ENCODE assay signal across 23 mouse cellular contexts in the genomic region with DNA sequence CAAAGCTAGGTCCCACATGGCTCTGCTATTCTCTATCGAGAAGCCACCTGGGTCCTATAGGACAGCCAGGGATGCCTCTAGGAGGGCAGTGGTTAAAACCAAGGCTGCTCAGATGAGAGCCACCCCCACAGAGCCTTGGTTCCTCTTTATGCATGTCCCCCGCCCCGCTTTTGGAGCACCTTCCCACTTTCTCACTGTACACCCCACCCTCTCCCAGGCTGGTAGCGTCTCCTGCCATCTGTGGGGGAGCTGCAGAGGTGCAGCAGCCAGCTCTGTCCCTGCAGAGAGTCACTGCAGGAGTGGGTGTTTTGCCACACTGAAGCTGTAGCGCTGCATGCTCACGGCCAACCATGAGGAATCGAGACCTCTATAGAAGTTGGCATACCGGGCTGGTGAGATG. TPM values are rescaled to one million over a fixed set of nuclear protein-coding genes. Genes with fewer than 3 reads are reported as not detected.
DNase-seq lines count a peak whose midpoint lies in the region; ATAC-seq and TF ChIP-seq lines count a peak whose summit lies in the region.
"Had no signal": no experiment of that assay in that cellular context is flagged by ENCODE, and none has a peak within 500 bp of the region (broad histone marks: within the 10 kb centered on the region; RNA-seq: fewer than 3 reads in every experiment).

No protein-coding gene starts in this region.

- H3K27ac ChIP-seq in heart, postnatal 0 days (ENCODE audit: low read depth), result peak overlapping the region; percentile 20; the same call in 1 of the 2 replicates
- no peak overlapping the region for H3K27ac ChIP-seq in limb, embryonic 14.5 days (replicated peaks; ENCODE audit: low read depth, low read length)
- H3K27ac ChIP-seq in limb, embryonic 10.5 days, result no peak overlapping the region
- peak overlapping the region; percentile 8 for H3K27ac ChIP-seq in cortical plate, adult 2 months (ENCODE audit: insufficient read depth, low read length)
- H3K27ac ChIP-seq: hindbrain, embryonic 12.5 days; macrophage; stomach, embryonic 15.5 days had no signal

- no peak for DNase-seq in heart, postnatal 0 days (ENCODE audit: low spot score)
- DNase-seq in heart, postnatal 10 days, result no peak
- DNase-seq in limb, embryonic 14.5 days (ENCODE audit: low spot score), result no peak
- DNase-seq in limb, embryonic 10.5 days (ENCODE audit: low spot score), result no peak
- DNase-seq in right cerebral cortex, postnatal 10 days (ENCODE audit: low spot score in 2 of 2), result peak; percentile 58 to 67
- DNase-seq in urinary bladder, postnatal 25 days (ENCODE audit: low spot score), result no peak
- DNase-seq in thymus, postnatal 36 days, result no peak
- DNase-seq: cerebellum, postnatal 14 days; kidney, adult 8-10 months; kidney, postnatal 4 days; lung, adult 18-20 months; spleen, adult 18-20 months had no signal

- no peak for TF ChIP-seq CTCF in heart, postnatal 0 days (IDR thresholded peaks at IDR 0.05; ENCODE audit: low read depth)
- no peak for TF ChIP-seq CTCF in cortical plate, adult 2 months (IDR thresholded peaks at IDR 0.05; ENCODE audit: extremely low read depth, insufficient read depth, low read length)

- ATAC-seq in heart, postnatal 0 days (ENCODE audit: insufficient read depth, low read depth), result no peak
- ATAC-seq in limb, embryonic 14.5 days (ENCODE audit: low FRiP score, low read depth), result no peak

- peaks cover 77% of the 10 kb centered on the region for H3K36me3 ChIP-seq in heart, postnatal 0 days (replicated peaks; ENCODE audit: control insufficient read depth, insufficient read depth, low read length)
- H3K36me3 ChIP-seq in limb, embryonic 14.5 days (ENCODE audit: control insufficient read depth, insufficient read depth, low read length), result peaks cover 71% of the 10 kb centered on the region
- H3K36me3 ChIP-seq in limb, embryonic 10.5 days, result peaks cover 86% of the 10 kb centered on the region

- no peaks in the 10 kb centered on the region for H3K27me3 ChIP-seq in heart, postnatal 0 days (ENCODE audit: control insufficient read depth, insufficient read depth, low read length)
- H3K27me3 ChIP-seq in limb, embryonic 14.5 days (ENCODE audit: control insufficient read depth, insufficient read depth, low read length), result no peaks in the 10 kb centered on the region
- no peaks in the 10 kb centered on the region for H3K27me3 ChIP-seq in limb, embryonic 10.5 days (ENCODE audit: low read depth, poor library complexity, severe bottlenecking)
- H3K27me3 ChIP-seq: hindbrain, embryonic 12.5 days; stomach, embryonic 15.5 days had no signal

- intact Hi-C loops in heart, postnatal 10 days (cut with DNase I), result no loop called here

- no peak overlapping the region for H3K4me2 ChIP-seq in heart, postnatal 0 days (ENCODE audit: low read depth, low read length)
- H3K4me2 ChIP-seq in limb, embryonic 14.5 days (replicated peaks; ENCODE audit: low read depth, low read length, severe bottlenecking), result no peak overlapping the region
- H3K4me2 ChIP-seq: hindbrain, embryonic 12.5 days; stomach, embryonic 15.5 days had no signal

- no peak for TF ChIP-seq EP300 in heart, postnatal 0 days (IDR thresholded peaks at IDR 0.05; ENCODE audit: low read depth)

- no peak overlapping the region for H3K9ac ChIP-seq in heart, postnatal 0 days (replicated peaks; ENCODE audit: low read depth, low read length)
- H3K9ac ChIP-seq in limb, embryonic 14.5 days (ENCODE audit: low read depth, low read length, severe bottlenecking), result 0 out of 2 replicates have a peak overlapping the region, but pooled peaks have one; percentile 21
- H3K9ac ChIP-seq: hindbrain, embryonic 12.5 days; stomach, embryonic 15.5 days had no signal

- WGBS in heart, postnatal 0 days, result 84% methylated on average over 8 of the region's 8 CpGs
- 94% methylated on average over 8 of the region's 8 CpGs for WGBS in limb, embryonic 14.5 days
- WGBS in limb, embryonic 10.5 days, result 92% methylated on average over 8 of the region's 8 CpGs

- H3K4me1 ChIP-seq in heart, postnatal 0 days (ENCODE audit: control insufficient read depth, insufficient read depth), result peaks cover 13% of the 10 kb centered on the region
- H3K4me1 ChIP-seq in limb, embryonic 14.5 days (ENCODE audit: control insufficient read depth, insufficient read depth, low read length), result peaks cover 7% of the 10 kb centered on the region
- peaks cover 19% of the 10 kb centered on the region for H3K4me1 ChIP-seq in limb, embryonic 10.5 days
- H3K4me1 ChIP-seq in cortical plate, adult 2 months (ENCODE audit: control insufficient read depth, insufficient read depth, low read length), result peaks cover 2% of the 10 kb centered on the region; the same call in 1 of the 2 replicates

- TF ChIP-seq POLR2A in limb, embryonic 14.5 days (IDR thresholded peaks at IDR 0.05; ENCODE audit: borderline replicate concordance, extremely low read depth, insufficient read depth, insufficient read length), result no peak
- TF ChIP-seq POLR2A in cortical plate, adult 2 months (IDR thresholded peaks at IDR 0.05; ENCODE audit: extremely low read depth, insufficient read depth, low read length), result no peak

- no peak overlapping the region for H3K4me3 ChIP-seq in heart, postnatal 0 days (ENCODE audit: low read depth, low read length)
- no peak overlapping the region for H3K4me3 ChIP-seq in limb, embryonic 14.5 days (replicated peaks; ENCODE audit: low read length)
- no peak overlapping the region for H3K4me3 ChIP-seq in limb, embryonic 10.5 days
- H3K4me3 ChIP-seq in cortical plate, adult 2 months (ENCODE audit: insufficient read depth, low read length), result no peak overlapping the region
- H3K4me3 ChIP-seq: hindbrain, embryonic 12.5 days; stomach, embryonic 15.5 days had no signal

- H3K9me3 ChIP-seq in heart, postnatal 0 days (replicated peaks; ENCODE audit: control insufficient read depth, low read length), result no peaks in the 10 kb centered on the region
- H3K9me3 ChIP-seq in limb, embryonic 14.5 days (ENCODE audit: control insufficient read depth, low read length), result no peaks in the 10 kb centered on the region
- H3K9me3 ChIP-seq in limb, embryonic 10.5 days (replicated peaks), result no peaks in the 10 kb centered on the region
- H3K9me3 ChIP-seq: hindbrain, embryonic 12.5 days; stomach, embryonic 15.5 days had no signal

RNA-seq across cellular contexts. Expression of gene Ticam1, which starts 6.7 kb away (rescaled TPM):
- 12.3 and 13.8 TPM in 2 replicates for total RNA-seq in heart, postnatal 0 days (2014; rRNA removed; ENCODE audit: low replicate concordance)
- polyA plus RNA-seq in heart, postnatal 0 days (2015; fragmentation: Nextera tagmentation; extraction: Ambion mirVana), result 4.4 and 4.6 TPM in 2 replicates
- 10 to 100 TPM; 11.6 to 12.7 TPM for total RNA-seq in heart, postnatal 10 days (2021)
- 12.5 and 16.5 TPM in 2 replicates for polyA plus RNA-seq in limb, embryonic 14.5 days (2012; rRNA removed)
- polyA plus RNA-seq in limb, embryonic 14.5 days (2014; fragmentation: Nextera tagmentation; extraction: Ambion mirVana), result 8.2 and 8.7 TPM in 2 replicates
- polyA plus RNA-seq in limb, embryonic 10.5 days (2016; fragmentation: Nextera tagmentation; extraction: Ambion mirVana), result 3.0 TPM in 2 replicates
- 4.2 and 4.8 TPM in 2 replicates for polyA plus RNA-seq in cortical plate, adult 2 months (2012; rRNA removed)

RNA-seq across cellular contexts. Expression of gene Plin3, which starts 9.4 kb away (rescaled TPM):
- 76.8 and 78.5 TPM in 2 replicates for total RNA-seq in heart, postnatal 0 days (2014; rRNA removed; ENCODE audit: low replicate concordance)
- polyA plus RNA-seq in heart, postnatal 0 days (2015; fragmentation: Nextera tagmentation; extraction: Ambion mirVana), result 70.9 and 73.0 TPM in 2 replicates
- total RNA-seq in heart, postnatal 10 days (2021), result 10 to 100 TPM; 67.0 to 81.9 TPM
- 41.0 and 44.1 TPM in 2 replicates for polyA plus RNA-seq in limb, embryonic 14.5 days (2012; rRNA removed)
- polyA plus RNA-seq in limb, embryonic 14.5 days (2014; fragmentation: Nextera tagmentation; extraction: Ambion mirVana), result 90.1 and 90.3 TPM in 2 replicates
- polyA plus RNA-seq in limb, embryonic 10.5 days (2016; fragmentation: Nextera tagmentation; extraction: Ambion mirVana), result 78.2 and 89.7 TPM in 2 replicates
- 8.4 and 10.1 TPM in 2 replicates for polyA plus RNA-seq in cortical plate, adult 2 months (2012; rRNA removed)

RNA-seq across cellular contexts. Expression of gene Arrdc5, which starts 16.8 kb away (rescaled TPM):
- not detected in 2 replicates for total RNA-seq in heart, postnatal 0 days (2014; rRNA removed; ENCODE audit: low replicate concordance)
- not detected in 2 replicates for polyA plus RNA-seq in heart, postnatal 0 days (2015; fragmentation: Nextera tagmentation; extraction: Ambion mirVana)
- total RNA-seq in heart, postnatal 10 days (2021), result not detected
- polyA plus RNA-seq in limb, embryonic 14.5 days (2012; rRNA removed), result not detected in 2 replicates
- not detected in 2 replicates for polyA plus RNA-seq in limb, embryonic 14.5 days (2014; fragmentation: Nextera tagmentation; extraction: Ambion mirVana)
- polyA plus RNA-seq in limb, embryonic 10.5 days (2016; fragmentation: Nextera tagmentation; extraction: Ambion mirVana), result not detected in 2 replicates
- not detected in 2 replicates for polyA plus RNA-seq in cortical plate, adult 2 months (2012; rRNA removed)
- total RNA-seq: adrenal gland, postnatal 4 days; left cerebral cortex, postnatal 36 days; midbrain, postnatal 0 days had no signal
- polyA plus RNA-seq: embryonic facial prominence, embryonic 11.5 days; heart, embryonic 14.5 days; hindbrain, embryonic 12.5 days; macrophage; midbrain, postnatal 0 days; neural tube, embryonic 11.5 days; stomach, embryonic 15.5 days; urinary bladder, adult 2 months had no signal

RNA-seq across cellular contexts. Expression of gene Uhrf1, which starts 19.8 kb away (rescaled TPM):
- total RNA-seq in heart, postnatal 0 days (2014; rRNA removed; ENCODE audit: low replicate concordance), result 26.8 and 33.8 TPM in 2 replicates
- 13.2 and 14.4 TPM in 2 replicates for polyA plus RNA-seq in heart, postnatal 0 days (2015; fragmentation: Nextera tagmentation; extraction: Ambion mirVana)
- total RNA-seq in heart, postnatal 10 days (2021), result 10 to 100 TPM; 21.6 to 23.3 TPM
- 105 and 116 TPM in 2 replicates for polyA plus RNA-seq in limb, embryonic 14.5 days (2012; rRNA removed)
- polyA plus RNA-seq in limb, embryonic 14.5 days (2014; fragmentation: Nextera tagmentation; extraction: Ambion mirVana), result 89.0 and 93.9 TPM in 2 replicates
- 316 and 336 TPM in 2 replicates for polyA plus RNA-seq in limb, embryonic 10.5 days (2016; fragmentation: Nextera tagmentation; extraction: Ambion mirVana)
- polyA plus RNA-seq in cortical plate, adult 2 months (2012; rRNA removed), result 1.1 and 1.8 TPM in 2 replicates

RNA-seq across cellular contexts. Expression of gene Fem1a, which starts 26.7 kb away (rescaled TPM):
- total RNA-seq in heart, postnatal 0 days (2014; rRNA removed; ENCODE audit: low replicate concordance), result 82.1 and 84.3 TPM in 2 replicates
- 29.5 and 37.1 TPM in 2 replicates for polyA plus RNA-seq in heart, postnatal 0 days (2015; fragmentation: Nextera tagmentation; extraction: Ambion mirVana)
- total RNA-seq in heart, postnatal 10 days (2021), result 10 to 100 TPM; 81.5 to 94.9 TPM
- polyA plus RNA-seq in limb, embryonic 14.5 days (2012; rRNA removed), result 14.5 and 18.4 TPM in 2 replicates
- 16.0 and 17.4 TPM in 2 replicates for polyA plus RNA-seq in limb, embryonic 14.5 days (2014; fragmentation: Nextera tagmentation; extraction: Ambion mirVana)
- 12.2 and 14.6 TPM in 2 replicates for polyA plus RNA-seq in limb, embryonic 10.5 days (2016; fragmentation: Nextera tagmentation; extraction: Ambion mirVana)
- polyA plus RNA-seq in cortical plate, adult 2 months (2012; rRNA removed), result 23.3 and 24.1 TPM in 2 replicates

Comparison
In these comparisons a context has a peak if more than half of its experiments do, and no peak if none do; other contexts are left out.
1. DNase-seq: peak in right cerebral cortex, postnatal 10 days (2 of 2); none in heart, postnatal 0 days (single experiment), heart, postnatal 10 days (0 of 2), limb, embryonic 14.5 days (single experiment), limb, embryonic 10.5 days (single experiment), urinary bladder, postnatal 25 days (single experiment) and thymus, postnatal 36 days (0 of 2).
2. H3K27ac ChIP-seq: peak in heart, postnatal 0 days (single experiment) and cortical plate, adult 2 months (single experiment); none in limb, embryonic 14.5 days (single experiment) and limb, embryonic 10.5 days (single experiment).